Mouse (Mus musculus): Measurements from ENCODE around the gene Flywch1. TPM values are rescaled to one million over a fixed set of nuclear protein-coding genes. Genes with fewer than 3 reads are reported as not detected.
"Not testable (repeated sequence)": the region's sequence is repeated elsewhere in the genome, so short reads cannot be mapped to it uniquely, and the experiment has no call there.

The Flywch1 gene
- total RNA-seq, 2 experiments from 2014 or later, result 44.5 to 49.2 TPM

GRCm38 (mm10) chr17:23783352-23783751 is 11.9 kb upstream of the Flywch1 start:
- no peak for DNase-seq (ENCODE audit: low spot score in 2 of 2)

GRCm38 (mm10) chr17:23778447-23778846 is 7.0 kb upstream of the Flywch1 start:
- DNase-seq (ENCODE audit: low spot score in 2 of 2), result no peak

GRCm38 (mm10) chr17:23777141-23777540 is 5.7 kb upstream of the Flywch1 start:
- DNase-seq (ENCODE audit: low spot score in 2 of 2), result no peak

GRCm38 (mm10) chr17:23776216-23776615 is 4.8 kb upstream of the Flywch1 start:
- DNase-seq (ENCODE audit: low spot score in 2 of 2), result no peak

- DNase-seq (ENCODE audit: low spot score in 2 of 2), result peak; percentile 61 to 84
Measured at GRCm38 (mm10) chr17:23774090-23774489, 2.7 kb upstream of the Flywch1 start.

- DNase-seq (ENCODE audit: low spot score in 2 of 2), result no peak
Measured at GRCm38 (mm10) chr17:23773676-23774075, 2.3 kb upstream of the Flywch1 start.

- DNase-seq (ENCODE audit: low spot score in 2 of 2), result not testable (repeated sequence)
Measured at GRCm38 (mm10) chr17:23772219-23772556, 786 bp upstream of the Flywch1 start.

- DNase-seq (ENCODE audit: low spot score in 2 of 2), result no peak
Measured at GRCm38 (mm10) chr17:23770896-23771283, 512 bp downstream of the Flywch1 start.

- no peak for DNase-seq (ENCODE audit: low spot score in 2 of 2)
Measured at GRCm38 (mm10) chr17:23770493-23770892, 909 bp downstream of the Flywch1 start.

- DNase-seq (ENCODE audit: low spot score in 2 of 2), result no peak
Measured at GRCm38 (mm10) chr17:23762976-23763375, 8.4 kb downstream of the Flywch1 start.

GRCm38 (mm10) chr17:23761155-23761554 is 10.2 kb downstream of the Flywch1 start:
- no peak for DNase-seq (ENCODE audit: low spot score in 2 of 2)

- DNase-seq (ENCODE audit: low spot score in 2 of 2), result no peak
Measured at GRCm38 (mm10) chr17:23760231-23760630, 11.2 kb downstream of the Flywch1 start.

GRCm38 (mm10) chr17:23758801-23759200 is 12.6 kb downstream of the Flywch1 start:
- no peak for DNase-seq (ENCODE audit: low spot score in 2 of 2)

GRCm38 (mm10) chr17:23757581-23757980 is 13.8 kb downstream of the Flywch1 start:
- DNase-seq (ENCODE audit: low spot score in 2 of 2), result no peak

- no peak for DNase-seq (ENCODE audit: low spot score in 2 of 2)
Measured at GRCm38 (mm10) chr17:23755689-23756088, 15.7 kb downstream of the Flywch1 start.

- no peak for DNase-seq (ENCODE audit: low spot score in 2 of 2)
Measured at GRCm38 (mm10) chr17:23749400-23750191, 21.8 kb downstream of the Flywch1 start.

GRCm38 (mm10) chr17:23748631-23749391 is 22.6 kb downstream of the Flywch1 start:
- DNase-seq (ENCODE audit: low spot score in 2 of 2), result peak; percentile 41 to 64

GRCm38 (mm10) chr17:23748026-23748425 is 23.4 kb downstream of the Flywch1 start:
- no peak for DNase-seq (ENCODE audit: low spot score in 2 of 2)

- DNase-seq (ENCODE audit: low spot score in 2 of 2), result no peak
Measured at GRCm38 (mm10) chr17:23747471-23747870, 23.9 kb downstream of the Flywch1 start.

- no peak for DNase-seq (ENCODE audit: low spot score in 2 of 2)
Measured at GRCm38 (mm10) chr17:23746767-23747166, 24.6 kb downstream of the Flywch1 start.

- DNase-seq (ENCODE audit: low spot score in 2 of 2), result no peak
Measured at GRCm38 (mm10) chr17:23746311-23746710, 25.1 kb downstream of the Flywch1 start.
